Mouse (Mus musculus) frontal cortex, postnatal 10 days (tissue): ENCODE results near the gene Gm36028.

ENCODE experiments used
- DNase-seq, 2 experiments: peaks; one replicate each; pipeline ENCODE4 v3.0.0; 2022; ENCODE audit warnings: low spot score in 2 of 2, mixed read lengths in 1 of 2

Gene Gm36028

DNA sequence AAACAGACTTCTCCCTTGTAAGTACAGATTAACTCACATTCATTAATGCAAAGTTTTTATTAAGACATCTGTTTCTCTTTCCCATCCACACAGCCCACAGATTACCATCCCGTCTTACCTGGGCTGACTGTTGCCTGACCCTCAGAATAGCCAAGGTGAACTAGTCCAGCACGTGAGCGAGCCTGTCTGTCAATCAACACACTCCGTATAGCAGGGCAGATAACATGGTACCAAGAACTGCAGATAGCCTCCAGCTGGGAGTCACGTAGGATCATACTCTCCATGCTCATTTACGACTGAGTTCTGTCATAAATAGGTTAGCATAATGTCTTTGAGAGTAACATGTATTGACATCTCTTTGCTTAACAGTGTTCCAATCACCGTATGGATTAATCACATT is at the start of gene Gm36028:
Gene Gm36028, minus strand, starts transcription at position 118 of the 400 bp plus-strand sequence.
- DNase-seq, result no peak

DNA sequence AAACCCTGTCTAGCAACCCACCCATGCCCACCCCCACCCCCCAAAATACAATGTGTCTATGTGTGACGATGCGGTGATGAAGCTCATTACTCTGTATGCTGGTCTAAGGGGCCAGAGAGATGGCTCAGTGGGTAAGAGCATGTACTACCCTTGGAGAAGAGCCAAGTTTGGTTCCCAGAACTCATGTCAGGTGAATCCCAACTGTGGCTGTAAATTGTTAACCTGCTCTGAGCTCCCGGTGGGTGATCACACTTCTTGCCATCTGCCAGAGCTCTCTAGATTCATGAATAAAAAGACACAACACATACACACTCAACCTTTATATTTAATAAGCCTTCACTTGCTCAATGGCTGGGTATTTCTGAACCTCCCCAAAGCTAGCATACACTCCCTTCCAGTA is 45.5 kb upstream of the Gm36028 start:
- no peak for DNase-seq

DNA sequence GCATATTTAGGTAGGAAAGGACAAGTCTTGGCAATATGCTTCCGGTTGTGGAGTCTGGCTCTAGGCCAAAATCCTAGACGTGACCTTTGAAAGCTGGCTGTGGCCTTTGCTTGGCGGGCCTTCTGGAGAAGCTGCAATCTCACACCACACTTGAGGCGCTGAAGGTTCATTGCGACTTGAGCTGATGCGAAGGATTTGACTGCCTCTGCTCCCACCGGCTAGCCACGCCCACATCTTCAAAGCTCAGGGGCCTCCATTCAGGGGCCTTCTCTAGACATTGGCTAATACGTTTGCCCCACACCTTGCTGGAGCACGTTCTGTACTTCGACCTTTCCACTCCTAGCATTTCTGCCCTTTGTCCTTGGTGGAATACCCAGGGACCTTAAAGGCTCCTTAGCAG is 40.4 kb upstream of the Gm36028 start:
- DNase-seq, result no peak

DNA sequence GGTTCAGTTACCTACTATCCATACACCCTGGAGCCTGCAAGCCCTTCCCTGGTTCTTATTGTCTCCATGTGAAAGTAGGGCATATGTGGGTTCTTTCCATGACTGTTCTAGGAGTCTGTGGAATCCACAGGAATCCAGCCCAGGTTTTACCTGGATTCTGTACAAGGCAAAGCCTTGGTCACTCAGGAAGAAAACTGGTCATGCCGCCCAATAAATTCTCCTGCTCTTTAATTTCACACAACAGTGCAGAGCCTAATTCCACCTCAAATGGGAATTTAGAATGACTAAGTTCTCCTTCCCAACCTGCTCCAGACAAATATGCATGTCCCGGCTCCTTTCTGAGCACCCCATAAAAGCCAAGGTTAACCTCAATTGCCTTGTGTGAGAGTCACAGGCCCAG is 38.4 kb upstream of the Gm36028 start:
- no peak for DNase-seq

DNA sequence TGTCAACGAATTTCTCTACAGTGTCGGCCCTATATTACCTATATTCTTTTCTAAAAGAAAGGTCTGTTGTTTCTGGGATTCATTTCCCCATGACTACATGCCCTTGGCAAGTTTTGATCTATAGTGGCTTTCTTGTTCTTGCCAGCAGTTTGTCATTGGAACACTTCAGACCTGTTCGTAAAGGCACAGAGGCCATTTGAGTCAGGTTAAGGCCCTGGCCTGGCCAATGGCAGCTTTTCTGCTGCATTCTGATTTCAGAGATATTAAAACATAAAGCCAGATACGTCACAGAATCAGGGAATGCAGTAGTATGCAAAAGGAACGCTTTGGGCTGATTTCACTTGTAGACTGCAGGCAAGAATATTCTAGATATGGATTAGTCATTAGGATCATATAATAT is 37.8 kb upstream of the Gm36028 start:
- DNase-seq, result no peak

DNA sequence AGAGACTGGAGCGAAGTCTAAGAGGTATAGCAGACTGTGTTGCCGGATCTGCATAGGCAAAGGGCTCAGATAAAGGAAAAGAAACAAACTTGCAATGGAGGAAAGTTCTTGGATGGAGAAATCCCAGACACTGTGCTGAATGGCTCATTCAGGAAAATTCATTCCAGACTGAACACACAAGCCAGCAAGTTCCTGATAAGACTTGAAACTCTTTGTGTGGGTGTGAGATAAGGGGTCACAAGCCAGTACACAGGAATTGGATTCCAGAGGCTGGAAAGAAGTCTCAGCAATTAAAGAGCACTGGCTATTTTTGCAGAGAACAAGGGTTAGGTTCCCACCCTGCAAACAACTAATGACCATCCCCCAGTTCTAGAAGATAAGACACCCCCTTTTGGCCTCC is 33.0 kb upstream of the Gm36028 start:
- DNase-seq, result no peak

DNA sequence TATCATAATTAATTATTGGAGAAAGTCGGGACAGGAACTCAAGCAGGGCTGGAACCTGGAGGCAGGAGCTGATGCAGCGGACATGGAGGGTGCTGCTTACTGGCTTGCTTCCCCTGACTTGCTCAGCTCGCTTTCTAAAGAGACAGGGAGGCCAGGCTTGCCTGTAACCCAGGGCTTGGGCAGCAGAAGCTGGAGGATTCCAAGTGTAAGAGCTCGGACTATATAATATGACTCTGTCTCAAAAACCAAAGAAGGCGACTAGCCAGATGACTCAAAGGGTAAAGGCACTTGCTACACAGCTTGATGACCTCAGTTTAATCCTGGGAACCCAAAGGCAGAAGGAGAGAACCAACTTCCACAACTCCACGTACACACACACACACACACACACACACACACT is 32.4 kb upstream of the Gm36028 start:
- no peak for DNase-seq

DNA sequence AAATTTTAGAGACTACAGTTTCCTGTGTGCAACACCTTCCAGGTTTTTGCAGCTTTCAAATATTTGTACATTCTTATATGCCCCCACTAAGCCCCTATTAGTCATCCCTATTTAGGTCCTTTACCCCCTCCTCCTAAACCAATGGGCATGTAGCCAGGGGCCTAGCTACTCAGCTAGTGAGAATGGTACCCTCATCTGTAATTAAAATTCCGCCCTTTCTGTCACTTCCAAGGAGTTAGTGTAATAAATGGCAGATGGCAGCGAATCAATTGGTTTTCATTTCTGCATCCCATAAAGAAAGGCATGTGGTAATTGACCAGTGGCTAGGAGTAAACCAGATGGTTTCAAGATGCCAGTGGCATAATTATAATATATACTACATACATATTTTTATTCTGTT is 31.7 kb upstream of the Gm36028 start:
- DNase-seq, result no peak

DNA sequence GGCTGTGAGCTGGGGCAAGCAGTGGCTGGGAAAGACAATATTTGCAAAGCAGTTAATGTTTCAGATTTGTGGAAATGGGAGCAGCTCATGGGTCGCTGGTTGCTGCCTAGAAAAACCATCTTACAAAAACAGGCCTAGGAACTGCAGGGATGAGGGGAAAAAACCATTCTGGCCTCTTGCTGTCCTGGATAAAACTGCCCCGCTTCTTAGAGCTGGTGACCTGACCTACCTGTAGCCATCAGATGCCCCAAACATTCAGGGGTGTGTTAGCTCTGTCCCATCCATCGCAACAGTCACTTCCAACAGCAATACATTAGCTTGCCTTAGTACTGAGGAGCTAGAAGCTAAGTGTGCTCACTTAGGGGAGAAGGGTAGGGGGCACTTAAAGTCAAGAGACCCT is 28.0 kb upstream of the Gm36028 start:
- no peak for DNase-seq

DNA sequence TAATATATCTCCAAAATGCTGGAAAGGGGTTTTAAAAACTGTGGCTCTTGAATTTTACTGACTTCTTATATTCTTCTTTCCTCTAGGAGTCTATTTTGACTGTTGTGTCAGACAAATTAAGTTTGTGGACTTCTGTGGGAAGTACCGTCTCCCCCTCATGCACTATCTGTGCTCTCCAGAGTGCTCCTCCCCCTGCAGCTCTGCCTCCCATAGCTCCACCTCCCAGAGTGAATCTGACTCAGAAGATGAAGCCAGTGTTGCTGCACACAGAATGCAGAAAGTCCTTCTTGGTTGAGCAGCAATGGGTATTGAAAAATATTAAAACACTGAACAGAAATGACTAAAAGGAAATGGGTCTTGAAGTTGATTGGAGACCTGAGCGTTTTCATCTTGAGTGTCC is 20.2 kb upstream of the Gm36028 start:
- no peak for DNase-seq

DNA sequence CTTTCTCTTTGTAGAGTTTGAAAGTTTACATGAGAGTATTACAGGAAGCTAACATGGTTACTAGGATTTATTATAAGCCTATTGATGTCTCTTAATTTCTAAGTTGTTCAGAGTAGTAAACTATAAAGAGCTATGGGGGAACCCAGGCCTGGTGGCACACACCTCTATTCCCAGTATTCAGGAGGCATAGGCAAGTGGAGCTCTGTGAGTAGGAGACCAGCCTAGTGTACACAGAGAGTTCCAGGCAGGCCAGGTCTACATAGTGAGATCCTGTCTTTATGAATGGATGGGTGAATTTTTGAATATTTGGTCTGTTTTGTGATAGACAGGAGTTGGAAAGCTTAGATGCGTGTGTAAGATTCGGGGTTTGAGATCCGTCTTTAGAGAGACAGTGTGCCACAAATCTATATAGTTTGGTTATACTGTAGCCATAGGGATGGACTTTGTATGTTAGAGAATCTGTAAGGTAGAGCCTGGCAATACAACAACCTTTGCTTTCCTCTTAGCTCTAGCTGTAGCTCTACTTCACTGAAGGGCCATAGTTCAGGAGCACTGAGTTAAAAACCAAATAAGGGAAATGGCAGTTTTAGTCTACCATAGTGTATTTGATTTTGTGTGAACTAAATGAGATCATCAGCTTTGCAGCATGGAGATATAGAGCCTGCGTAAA is 18.9 kb upstream of the Gm36028 start:
- no peak for DNase-seq

DNA sequence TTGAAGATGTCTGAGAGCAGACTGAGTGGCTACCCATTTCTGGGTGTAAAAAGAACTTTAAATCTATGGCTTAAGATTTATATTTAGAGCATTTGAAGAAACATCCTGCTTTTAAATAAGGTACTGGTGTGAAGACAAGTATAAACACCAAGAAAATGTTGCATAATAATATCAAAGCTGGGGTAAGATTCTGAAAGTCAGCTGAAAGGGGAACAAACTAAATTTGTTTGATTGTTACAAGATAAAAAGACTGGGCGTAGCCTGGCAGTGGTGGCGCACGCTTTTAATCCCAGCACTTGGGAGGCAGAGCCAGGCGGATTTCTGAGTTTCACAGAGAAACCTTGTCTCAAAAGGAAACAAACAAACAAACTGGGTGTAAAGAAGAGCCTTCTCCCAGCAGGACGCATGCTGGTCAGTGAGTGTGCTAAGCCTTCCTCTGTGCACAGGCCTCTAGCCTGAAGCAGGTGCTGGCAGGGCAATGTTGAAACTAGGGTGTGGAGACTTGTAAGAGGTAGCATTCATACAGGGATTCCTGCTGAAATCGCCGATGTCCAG is 18.1 kb upstream of the Gm36028 start:
- no peak for DNase-seq

DNA sequence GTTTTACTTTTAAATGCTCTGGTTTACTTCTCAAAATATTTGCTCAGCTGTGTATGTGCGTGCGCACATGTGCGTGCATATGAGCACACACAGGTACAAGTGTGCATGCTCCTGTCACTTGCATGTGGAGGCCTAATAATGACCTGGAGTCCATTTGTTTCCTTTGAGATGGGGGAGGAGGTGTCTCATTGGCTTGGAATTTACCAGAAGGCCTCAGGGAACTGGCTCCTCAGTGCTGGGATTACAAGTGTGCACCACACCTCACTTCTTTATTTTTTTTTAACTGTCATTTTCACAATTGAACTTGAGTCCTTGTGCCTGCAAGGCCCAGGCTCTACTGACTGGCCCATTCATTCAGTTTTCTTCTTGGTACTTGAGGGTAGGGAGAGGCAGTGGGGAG is 16.5 kb upstream of the Gm36028 start:
- no peak for DNase-seq

DNA sequence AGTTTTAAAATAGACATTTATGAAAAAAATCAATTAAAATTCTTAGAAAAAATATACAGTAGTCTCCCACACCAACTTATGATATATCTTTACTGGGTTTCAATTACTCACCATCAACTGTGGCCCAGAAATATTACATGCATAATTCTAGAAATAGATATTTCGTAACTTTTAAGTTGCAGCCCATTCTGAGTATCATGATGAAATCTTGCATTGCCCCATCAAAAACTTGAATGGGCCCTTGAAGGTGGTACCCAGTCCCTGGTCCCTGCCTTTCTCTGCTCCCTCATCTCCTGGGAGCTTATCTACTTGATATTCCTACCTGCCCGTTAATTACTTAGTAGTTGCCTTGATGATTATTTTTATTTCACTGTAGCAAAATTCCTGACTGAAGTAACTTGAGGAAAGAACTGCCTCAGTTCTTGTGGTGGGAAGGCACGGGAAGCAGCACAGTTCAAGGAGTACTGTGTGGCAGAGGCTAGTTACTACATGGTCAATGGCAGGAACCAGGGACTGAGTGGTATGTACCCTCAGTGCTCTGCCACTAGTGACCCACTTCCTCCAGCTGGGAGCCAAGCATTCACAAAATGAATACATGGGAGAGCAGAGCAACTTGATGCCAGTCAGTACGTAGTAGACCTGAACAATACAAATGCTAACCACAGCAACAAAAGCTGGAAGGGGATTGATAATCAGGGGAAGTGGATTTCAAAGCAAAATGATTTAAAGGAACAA is 13.7 kb upstream of the Gm36028 start:
- no peak for DNase-seq

DNA sequence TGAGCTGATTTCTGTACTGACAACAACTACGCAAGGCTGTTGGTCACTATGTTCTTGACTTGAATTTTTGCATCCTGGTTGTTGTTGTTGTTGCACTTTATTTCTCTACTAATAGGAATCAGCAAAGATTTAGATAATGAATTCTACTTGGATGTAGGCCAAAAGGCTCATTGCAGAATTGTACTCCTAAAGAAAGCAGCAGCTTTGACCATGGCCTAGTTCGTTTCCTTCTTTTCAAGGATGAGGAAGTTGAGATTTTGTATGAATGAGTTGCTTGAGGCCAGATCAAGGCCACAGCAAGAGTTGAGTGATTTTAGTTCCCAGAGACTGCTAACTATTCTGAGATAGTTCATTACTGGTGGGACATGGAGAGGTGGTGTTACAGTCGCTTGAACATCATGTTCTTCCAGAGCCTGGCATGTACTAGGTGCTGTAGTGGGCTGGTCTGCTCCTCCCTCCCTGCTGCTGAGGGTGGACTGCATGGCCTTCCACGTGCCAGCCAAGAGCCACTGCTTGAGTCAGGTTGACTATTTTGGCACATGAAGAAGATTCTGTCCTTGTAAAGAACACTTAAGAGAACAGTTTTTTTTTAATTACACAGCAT is 10.3 kb upstream of the Gm36028 start:
- DNase-seq, result peak in 1 of 2 experiments; percentile 43

DNA sequence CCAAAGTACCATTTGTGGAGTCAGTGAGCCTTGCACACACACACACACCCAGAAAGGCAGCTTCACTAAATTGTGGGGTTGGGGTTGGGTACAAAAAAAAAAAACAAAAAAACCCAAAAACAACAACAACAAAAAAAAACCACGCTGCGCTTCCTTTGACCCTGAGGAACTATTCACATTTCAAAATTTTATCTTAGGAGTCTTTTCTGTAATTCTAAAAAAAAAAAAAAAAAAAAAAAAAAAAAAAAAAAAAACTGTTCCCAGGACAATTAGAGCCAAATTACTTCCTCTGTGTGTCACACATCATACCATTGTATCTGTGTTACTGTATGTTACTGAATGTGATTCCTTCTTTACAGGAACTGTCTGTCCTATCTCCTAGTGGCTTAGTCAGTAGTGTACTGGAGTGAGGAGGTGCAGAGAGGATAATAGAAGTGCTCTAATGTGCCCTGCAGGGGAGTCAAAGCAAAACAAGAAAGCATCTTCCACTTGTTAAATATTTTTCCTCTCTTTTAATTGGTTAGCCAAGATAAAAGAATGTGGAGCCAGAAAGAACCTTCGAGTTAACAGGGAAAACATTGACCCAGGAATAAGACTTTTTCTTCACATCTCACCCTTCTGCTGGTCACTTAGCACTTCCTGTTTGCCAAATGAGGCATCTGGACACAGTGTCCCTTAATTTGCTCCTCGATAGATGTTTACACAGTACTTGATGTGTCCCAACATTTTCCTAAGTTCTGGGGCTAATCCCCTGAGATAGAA is 8.7 kb upstream of the Gm36028 start:
- no peak for DNase-seq

DNA sequence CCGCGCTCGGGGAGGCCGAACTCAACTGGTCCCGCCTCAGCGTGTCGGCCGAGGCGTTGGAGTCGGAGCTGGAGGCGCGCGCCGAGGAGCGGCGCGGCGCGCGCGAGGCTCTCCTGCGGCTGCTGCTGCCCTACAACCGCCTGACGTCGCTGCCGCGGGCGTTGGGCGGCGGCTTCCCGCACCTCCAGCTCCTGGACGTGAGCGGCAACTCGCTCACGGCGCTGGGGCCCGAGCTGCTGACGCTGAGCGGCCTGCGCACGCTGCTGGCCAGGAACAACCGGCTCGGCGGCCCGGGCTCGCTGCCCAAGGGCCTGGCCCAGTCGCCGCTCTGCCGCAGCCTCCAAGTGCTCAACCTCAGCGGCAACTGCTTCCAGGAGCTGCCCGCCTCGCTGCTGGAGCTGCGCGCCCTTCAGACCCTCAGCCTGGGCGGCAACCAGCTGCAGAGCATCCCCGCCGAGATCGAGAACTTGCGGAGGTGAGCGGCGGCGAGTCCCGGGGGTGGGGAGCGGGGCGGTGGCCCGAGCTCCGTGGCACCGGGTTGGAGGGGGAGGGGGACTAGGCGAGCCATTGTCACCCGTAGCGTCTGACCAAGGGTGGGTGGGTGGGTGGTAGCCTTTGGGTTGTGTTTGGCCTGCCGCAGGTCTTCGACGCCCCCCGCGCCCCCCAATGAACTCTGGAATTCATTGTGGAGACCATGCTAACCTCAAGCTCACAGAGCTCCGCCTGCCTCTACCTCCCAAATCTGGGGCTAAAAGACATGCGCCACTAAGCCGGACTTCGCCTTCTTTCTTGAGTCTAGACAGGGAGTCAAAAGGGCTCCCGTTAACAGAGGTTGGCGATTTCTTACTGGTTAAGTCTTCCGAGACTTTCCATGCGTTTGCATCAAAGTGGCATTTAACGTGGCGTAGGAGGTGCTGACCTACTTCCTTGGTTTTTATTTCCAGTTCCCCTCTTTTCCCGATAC is 7.8 kb upstream of the Gm36028 start:
- DNase-seq, result peak in 1 of 2 experiments; percentile 55

DNA sequence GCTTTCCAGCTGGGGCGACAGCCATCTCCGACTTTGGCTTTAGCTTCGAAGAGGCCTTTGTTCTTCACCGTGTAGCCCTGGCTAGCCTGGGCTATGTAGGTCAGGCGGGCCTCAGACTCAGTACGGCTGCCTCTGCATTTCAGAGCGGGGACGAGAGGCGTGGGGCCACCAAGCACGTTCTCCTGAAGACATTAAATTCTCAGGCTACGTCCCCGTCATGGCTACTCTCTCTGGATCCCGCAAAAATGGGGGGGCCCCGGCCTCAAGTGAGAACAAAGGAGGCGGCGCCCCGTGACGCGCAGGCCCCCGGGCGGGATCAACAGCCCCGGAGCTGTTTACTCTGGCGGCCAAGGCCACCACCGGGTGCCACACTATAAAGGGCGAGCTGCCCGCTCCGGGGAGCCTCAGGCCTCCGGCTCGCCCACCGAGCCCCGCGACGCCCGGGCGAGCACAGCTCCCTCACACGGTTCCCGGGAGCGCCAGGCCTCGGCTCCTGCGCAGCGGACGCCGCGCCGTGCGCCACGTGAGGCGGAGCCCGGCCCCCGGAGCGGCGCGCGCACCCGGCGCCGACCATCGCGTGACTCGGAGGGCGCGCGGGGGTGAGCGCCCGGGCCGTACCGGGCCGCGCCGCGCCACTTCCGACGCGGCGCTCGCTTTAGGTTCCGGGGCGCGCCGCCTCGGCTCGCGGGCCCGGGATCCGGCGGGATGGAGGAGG is 7.0 kb upstream of the Gm36028 start, which contains the start of gene Lrrc58:
Gene Lrrc58, plus strand, starts transcription at position 599 of the 715 bp plus-strand sequence.
- peak; percentile 73 to 84 for DNase-seq

DNA sequence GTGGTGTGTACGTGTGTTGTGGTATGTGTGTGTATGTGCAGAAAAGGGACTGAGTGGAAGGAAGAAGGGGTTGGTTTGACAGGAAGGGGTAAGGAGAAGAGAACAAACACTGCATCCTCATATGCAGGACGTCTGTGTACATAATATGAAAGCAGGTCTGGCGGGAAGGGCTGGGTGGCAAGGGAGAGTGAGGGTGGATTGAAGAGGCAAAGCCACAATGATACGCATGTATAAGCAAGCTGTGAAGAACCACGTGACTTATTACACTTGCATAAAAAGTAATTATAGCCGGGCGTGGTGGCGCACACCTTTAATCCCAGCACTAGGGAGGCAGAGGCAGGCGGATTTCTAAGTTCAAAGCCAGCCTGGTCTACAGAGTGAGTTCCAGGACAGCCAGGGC is 4.9 kb upstream of the Gm36028 start:
- DNase-seq, result no peak

DNA sequence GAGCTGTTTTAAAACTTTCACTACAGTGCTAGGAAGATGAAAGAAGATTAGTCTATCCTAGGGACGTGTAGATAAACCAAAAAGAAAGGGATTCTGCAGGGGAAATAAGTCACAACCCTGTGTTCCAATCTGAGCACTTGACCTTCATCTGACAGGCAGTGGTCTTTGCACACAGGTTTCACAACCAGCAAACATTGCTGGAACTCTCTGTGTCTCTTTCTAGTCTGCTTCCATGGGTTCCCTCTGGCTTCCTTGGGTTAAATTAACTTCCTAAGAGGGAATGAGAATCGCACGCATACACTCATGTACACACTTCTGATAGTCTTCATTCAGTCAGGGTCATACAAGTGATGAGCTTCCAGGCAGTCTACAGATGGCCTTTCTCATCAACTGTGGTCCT is 2.9 kb upstream of the Gm36028 start:
- DNase-seq, result no peak
